Mouse (Mus musculus): ENCODE measurements around the gene Mxi1. TPM values are rescaled to one million over a fixed set of nuclear protein-coding genes. Genes with fewer than 3 reads are reported as not detected.
"Not testable (repeated sequence)": the region's sequence is repeated elsewhere in the genome, so short reads cannot be mapped to it uniquely, and the experiment has no call there.

Mxi1 gene
- total RNA-seq, 1 experiment from 2014 or later = 113 TPM

- no peak for ATAC-seq (replicated peaks; ENCODE audit: insufficient number of reproducible peaks, low FRiP score, low TSS enrichment, poor library complexity, severe bottlenecking)
Observed at GRCm38 (mm10) chr19:53389417-53389816, 79.1 kb downstream of the Mxi1 start.

DNA sequence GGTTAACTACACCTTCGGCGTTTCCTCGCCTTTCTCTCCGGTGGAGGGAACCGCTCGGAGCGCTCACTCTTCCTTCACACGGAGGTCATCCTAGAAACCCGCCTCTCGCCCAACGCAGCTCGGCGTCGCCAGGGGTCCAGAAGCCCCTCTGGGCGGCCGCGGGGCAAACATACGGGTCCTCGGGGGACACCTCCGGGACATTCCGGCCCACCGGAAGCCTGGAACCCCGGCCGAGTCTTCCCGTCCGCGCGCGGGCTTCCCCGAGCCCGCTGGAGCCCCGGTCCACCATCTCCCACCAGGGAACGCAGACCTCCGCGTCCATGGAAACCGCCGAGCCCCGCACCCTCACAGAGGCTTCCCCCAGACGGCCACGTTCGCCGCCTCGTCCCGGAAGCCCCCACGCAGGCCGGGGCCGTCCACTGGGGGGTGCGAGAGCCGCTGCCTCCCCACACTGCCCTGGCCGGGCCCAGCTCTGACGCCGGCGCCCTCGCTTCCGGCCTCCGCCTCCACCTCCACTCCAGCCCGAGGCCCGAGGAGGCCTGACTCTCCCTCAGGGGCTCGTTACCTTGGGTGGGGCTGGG lies 79.6 kb downstream of the Mxi1 start:
- peak; percentile 6; the same call in 1 of the 2 replicates for ATAC-seq (replicated peaks; ENCODE audit: insufficient number of reproducible peaks, low FRiP score, low TSS enrichment, poor library complexity, severe bottlenecking)

DNA sequence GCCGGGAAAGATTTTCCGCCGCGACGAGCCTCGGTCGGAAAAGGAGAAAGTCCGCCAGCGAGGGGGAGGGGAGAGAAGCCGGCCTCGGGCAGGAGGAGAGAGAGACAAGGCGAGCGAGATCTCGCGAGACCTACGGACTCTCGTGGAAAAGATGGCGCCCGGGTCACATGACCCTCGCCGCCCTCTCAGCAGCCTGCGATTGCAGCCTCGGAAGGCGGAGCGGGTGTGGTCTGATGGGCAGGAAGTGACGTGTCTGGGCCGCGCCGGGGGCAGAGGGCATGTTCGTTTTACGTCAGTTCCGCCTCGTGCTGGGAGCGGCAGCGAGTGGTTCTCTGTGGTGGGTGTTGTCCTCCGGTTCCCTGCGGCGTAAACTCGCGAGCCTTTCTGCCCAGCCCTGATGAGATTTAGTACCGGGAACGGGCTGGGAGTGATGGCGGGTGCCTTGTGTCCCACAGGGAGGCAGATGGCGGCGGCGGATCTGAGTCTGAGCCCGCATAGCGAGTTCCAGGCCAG lies 80.2 kb downstream of the Mxi1 start, which contains the start of gene Smndc1:
TSS of gene Smndc1 (minus strand) at position 84 of the 513 bp plus-strand sequence.
- peak; percentile 93 for ATAC-seq (replicated peaks; ENCODE audit: insufficient number of reproducible peaks, low FRiP score, low TSS enrichment, poor library complexity, severe bottlenecking)

DNA sequence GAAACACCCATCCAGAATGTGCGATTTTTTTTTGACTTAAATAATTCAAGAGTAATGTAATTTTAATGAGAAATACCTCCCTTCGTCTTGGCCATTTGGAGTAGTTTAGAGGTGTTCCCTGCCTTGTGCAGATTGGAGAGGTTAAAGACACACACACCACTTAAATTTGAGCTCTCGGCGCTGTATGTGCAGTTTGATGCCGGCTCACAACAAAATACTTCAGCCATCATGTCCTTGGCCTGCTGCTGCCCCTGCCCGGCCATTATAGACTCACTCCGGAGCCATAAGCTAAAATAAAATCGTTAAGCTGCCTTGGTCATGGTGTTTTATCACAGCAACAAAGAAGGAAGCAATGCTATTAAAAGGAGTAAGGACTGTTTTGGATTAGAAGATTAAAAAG lies 81.1 kb downstream of the Mxi1 start:
- ATAC-seq (replicated peaks; ENCODE audit: insufficient number of reproducible peaks, low FRiP score, low TSS enrichment, poor library complexity, severe bottlenecking) = no peak

DNA sequence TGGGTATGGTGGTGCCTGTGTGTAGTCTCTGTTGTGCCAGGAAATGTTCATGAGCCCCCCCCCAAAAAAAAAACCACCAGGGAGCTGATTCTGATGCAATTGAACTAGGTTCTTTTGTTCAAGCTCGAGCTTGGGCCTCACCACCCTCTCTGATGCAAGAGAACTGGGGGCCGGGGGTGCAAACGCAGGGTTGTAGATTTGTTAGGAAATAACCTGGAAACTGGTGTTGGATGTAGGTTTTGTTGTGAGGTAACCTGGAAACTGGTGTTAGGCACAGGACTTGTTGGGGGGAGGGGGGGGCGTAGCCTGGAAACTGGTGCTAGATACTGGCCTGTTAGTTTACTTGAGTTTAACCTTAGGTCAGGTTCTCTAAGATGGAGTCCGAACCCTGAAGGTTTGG lies 81.5 kb downstream of the Mxi1 start:
- ATAC-seq (replicated peaks; ENCODE audit: insufficient number of reproducible peaks, low FRiP score, low TSS enrichment, poor library complexity, severe bottlenecking) = no peak

DNA sequence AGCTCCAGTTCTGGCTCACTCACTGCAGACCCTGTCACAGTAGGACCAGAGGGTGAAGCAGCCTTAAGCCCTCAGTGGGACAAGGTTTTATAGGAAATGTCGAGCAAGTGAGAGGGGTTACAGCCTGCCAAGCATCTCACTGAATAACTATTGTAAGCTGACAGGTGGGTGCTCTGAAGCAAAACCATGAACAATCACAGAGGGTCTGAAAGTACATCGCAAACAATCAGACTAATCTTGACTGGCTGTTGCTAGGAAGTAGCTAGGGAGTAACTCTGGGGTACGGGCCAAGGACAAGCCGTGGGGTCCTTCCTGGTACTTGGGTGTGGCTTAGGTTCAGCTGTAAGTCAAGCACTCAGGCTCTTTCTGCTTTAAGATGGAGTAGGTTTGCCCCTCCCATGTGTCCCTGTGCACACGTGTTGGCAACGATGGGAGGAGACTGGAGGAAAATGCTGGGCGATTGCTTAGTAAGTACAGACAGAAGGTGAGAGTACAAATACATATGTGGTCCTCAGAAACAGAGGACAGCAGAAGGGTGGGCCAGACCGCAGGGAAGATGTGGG lies 82.5 kb downstream of the Mxi1 start:
- no peak for ATAC-seq (replicated peaks; ENCODE audit: insufficient number of reproducible peaks, low FRiP score, low TSS enrichment, poor library complexity, severe bottlenecking)

DNA sequence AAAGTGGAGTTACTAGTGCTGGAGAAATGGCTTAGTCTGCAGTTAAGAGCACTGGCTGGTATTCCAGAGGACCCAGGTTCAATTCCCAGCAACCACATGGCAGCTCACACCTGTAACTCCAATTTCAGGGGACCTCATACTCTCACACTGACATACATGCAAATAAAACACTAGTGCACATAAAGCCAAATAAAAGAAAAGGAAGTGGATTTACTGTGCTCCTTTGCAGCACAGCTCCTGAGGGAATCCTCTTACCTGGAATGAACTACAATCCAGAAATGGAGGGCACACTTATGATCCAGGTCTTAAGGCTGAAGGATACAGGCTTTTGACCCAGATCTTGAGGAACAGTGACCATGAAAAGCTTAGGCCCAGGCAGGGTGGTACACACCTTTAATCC lies 83.3 kb downstream of the Mxi1 start:
- no peak for ATAC-seq (replicated peaks; ENCODE audit: insufficient number of reproducible peaks, low FRiP score, low TSS enrichment, poor library complexity, severe bottlenecking)

DNA sequence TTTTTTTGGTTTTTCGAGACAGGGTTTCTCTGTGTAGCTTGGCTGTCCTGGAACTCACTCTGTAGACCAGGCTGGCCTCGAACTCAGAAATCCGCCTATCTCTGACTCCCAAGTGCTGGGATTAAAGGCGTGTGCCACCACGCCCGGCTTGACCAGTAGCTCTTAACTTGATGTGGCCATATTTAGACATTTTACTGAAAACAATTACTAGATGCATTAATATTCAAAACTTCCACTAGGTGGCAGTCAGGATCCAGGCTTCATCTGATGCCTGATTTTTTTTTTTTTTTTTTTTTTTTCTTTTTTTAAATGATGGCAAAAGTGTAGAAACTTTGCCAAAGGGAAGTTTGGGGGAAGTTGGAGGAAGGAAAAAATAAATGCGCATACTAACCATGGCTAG lies 84.2 kb downstream of the Mxi1 start:
- no peak for ATAC-seq (replicated peaks; ENCODE audit: insufficient number of reproducible peaks, low FRiP score, low TSS enrichment, poor library complexity, severe bottlenecking)

DNA sequence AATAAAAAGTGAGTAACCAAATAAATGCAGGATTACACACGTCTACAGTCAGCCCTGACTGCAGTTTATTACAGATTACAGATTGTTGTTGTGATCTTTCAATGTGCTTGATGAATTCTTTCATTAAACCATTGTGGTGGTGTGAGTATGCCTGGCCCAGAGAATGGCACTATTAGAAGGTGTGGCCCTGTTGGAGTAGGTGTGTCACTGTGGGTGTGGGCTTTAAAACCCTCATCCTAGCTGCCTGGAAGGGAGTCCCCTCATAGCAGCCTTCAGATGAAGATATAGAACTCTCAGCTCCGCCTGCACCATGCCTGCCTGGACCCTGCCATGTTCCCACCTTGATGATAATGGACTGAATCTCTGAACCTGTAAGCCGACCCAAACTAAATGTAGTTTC lies 84.6 kb downstream of the Mxi1 start:
- not testable (repeated sequence) for ATAC-seq (replicated peaks; ENCODE audit: insufficient number of reproducible peaks, low FRiP score, low TSS enrichment, poor library complexity, severe bottlenecking)

DNA sequence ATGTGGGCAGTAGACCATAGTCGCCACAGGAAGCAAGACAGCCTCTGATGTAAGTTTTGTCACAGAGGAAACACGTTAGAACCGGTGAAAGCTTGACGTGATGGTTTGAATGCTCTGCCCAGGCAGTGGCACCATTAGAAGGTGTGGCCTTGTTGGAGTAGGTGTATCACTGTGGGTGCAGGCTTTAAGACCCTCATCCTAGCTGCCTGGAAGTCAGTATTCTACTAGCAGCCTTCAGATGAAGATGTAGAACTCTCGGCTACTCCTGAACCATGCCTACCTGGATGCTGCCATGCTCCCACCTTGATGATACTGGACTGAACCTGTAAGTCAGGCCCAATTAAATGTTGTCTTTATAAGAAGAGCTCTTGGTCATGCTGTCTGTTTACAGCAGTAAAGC lies 85.5 kb downstream of the Mxi1 start:
- ATAC-seq (replicated peaks; ENCODE audit: insufficient number of reproducible peaks, low FRiP score, low TSS enrichment, poor library complexity, severe bottlenecking) = not testable (repeated sequence)

DNA sequence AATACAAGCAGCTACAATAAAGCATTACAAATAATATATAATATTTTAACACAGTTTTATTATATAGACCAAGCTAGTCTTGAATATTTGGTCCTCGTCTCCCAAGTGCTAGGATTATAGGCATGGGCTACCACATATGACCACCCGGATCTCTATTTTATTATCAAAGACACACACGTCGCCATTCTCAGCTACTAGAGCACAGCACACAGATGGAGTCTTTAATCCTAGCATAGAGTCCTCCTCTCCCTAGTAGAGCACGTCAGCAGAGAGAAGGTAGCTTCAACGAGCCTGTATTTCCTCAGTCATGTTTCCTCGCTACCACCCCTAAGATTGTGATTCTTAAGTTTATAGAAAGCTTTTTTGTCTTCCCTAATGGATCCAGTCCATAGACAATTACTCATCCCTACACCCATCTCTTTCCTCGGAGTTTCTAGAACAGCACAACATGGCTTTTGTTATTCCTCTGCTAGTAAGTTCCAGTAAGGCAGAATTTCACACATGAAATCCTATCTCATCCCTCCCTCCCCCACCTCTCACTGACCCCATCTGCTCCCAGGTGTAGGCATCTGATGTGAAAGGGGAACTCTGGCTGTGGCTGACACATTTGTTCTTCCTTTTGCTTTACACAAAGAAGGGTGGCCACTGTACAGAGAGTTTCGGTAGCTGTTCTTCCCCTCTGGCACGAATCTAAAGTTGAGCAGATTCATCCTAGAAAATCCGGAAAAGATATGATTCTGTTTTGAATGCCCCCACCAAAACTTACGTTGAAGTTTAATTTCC lies 87.3 kb downstream of the Mxi1 start:
- no peak for ATAC-seq (replicated peaks; ENCODE audit: insufficient number of reproducible peaks, low FRiP score, low TSS enrichment, poor library complexity, severe bottlenecking)

- ATAC-seq (replicated peaks; ENCODE audit: insufficient number of reproducible peaks, low FRiP score, low TSS enrichment, poor library complexity, severe bottlenecking) = peak; percentile 52
Observed at GRCm38 (mm10) chr19:53399213-53399612, 88.9 kb downstream of the Mxi1 start.

DNA sequence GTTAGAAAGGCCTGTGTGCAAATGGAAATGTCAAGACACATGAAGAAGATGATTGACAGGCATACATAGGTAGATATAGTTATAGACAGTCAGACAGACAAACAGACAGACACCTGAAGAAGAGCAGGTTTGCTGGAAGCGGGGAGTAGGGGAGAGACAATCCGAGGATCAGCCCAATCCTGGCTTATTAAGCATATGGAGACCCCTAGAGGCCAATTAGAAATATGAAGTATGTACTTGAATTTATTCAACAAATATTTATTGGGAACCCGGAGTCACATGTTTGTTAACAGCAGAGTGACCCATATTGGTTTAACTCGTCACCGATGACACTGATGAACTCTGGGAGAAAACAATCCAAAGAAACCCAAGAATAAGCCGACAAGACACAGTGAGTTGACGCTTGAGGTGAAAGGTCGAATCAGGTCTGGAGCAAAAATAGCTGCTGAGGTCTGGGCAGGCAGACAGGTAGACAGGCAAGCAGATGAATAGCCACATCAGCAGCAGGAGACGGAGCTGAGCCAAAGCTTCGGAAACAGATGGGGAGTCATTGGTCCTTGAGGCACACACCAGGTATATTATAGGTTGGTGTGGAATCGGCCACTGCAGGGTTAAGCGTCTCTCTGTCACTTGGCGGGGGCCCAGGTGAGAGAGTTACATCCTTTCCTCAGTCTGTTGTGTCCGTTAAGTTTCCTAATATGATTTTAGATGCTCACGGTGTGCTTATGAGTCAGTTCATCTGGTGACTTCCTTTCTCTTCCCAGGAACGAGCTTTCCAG lies 90.2 kb downstream of the Mxi1 start:
- ATAC-seq (replicated peaks; ENCODE audit: insufficient number of reproducible peaks, low FRiP score, low TSS enrichment, poor library complexity, severe bottlenecking) = no peak

- no peak for ATAC-seq (replicated peaks; ENCODE audit: insufficient number of reproducible peaks, low FRiP score, low TSS enrichment, poor library complexity, severe bottlenecking)
Observed at GRCm38 (mm10) chr19:53402741-53403432, 92.6 kb downstream of the Mxi1 start.

DNA sequence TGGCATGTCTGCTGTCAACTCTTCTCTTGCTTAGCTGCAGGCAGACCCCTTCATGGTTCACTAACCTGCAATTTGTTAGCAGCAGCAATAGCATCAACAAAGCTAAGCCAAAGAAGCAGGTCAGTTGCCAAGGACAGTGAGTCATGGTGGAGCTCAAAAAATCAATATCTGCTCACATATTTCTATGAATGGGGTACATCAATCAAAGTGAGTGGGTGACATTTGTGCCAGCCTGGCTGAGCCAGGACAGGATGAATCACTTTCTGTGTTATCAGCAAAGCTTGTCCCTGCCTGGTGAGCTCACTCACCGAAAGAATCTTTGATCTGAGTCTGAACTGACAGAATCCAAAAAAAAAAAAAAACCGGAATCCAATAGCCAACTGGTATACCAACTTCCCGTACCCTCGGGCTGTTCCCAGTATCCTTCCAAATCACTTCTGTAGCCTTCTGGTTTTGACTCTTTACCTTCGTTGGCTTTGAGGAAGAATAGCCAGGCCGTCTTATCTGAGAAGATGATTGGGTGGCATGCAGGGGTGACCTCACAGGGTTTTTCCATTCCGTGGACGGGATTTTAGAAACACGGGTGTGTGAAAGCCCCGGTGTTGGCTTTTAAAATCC lies 94.0 kb downstream of the Mxi1 start:
- ATAC-seq (replicated peaks; ENCODE audit: insufficient number of reproducible peaks, low FRiP score, low TSS enrichment, poor library complexity, severe bottlenecking) = no peak

GRCm38 (mm10) chr19:53404837-53405356 lies 94.6 kb downstream of the Mxi1 start:
- ATAC-seq (replicated peaks; ENCODE audit: insufficient number of reproducible peaks, low FRiP score, low TSS enrichment, poor library complexity, severe bottlenecking) = no peak

DNA sequence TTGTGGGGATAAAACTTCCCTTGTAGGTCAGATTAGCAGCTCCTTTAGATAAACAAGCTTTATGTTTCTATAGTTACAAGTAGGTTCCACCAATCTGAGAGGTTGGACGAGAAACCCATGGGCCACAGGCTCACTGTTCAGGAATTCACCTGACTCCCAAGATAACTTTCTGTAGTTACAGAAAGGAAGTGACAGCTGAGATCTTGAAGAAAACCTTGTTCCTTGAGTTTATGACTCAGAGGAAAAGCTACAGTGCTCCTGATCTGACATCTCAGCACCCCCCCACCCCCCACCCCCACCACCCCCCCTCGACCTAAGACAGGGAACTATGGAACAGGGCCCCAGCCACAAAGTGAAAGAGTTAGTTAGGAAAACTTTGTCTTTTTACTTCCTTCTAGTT lies 95.5 kb downstream of the Mxi1 start:
- ATAC-seq (replicated peaks; ENCODE audit: insufficient number of reproducible peaks, low FRiP score, low TSS enrichment, poor library complexity, severe bottlenecking) = no peak

- ATAC-seq (replicated peaks; ENCODE audit: insufficient number of reproducible peaks, low FRiP score, low TSS enrichment, poor library complexity, severe bottlenecking) = peak; percentile 48
Observed at GRCm38 (mm10) chr19:53407350-53407749, 97.0 kb downstream of the Mxi1 start.

Measured in monocyte, adult 5-6 weeks (primary cell).